Mouse (Mus musculus) urinary bladder, adult 2 months (tissue): ENCODE measurements around the gene Itpkc. TPM values are rescaled to one million over a fixed set of nuclear protein-coding genes. Genes with fewer than 3 reads are reported as not detected.
A peak's percentile ranks its signal among the peaks of the same experiment; 100 is the strongest.

Experiments used
- DNase-seq: peaks from one replicate; pipeline ENCODE4 v3.0.0; 2022; ENCODE audit warnings: low spot score
- polyA plus RNA-seq: library from polyadenylated mRNA; depleted of rRNA; stranded (reverse); fragments of >200 nt; gene quantifications from 2 replicates; pipeline ENCODE4 v1.2.3, GENCODE M21; 2012

Itpkc gene
- polyA plus RNA-seq, 1 experiment, result 9.9 TPM

GRCm38 (mm10) chr7:27237527-27237926 is 9.1 kb upstream of the Itpkc start:
- no peak for DNase-seq

- no peak for DNase-seq
These were observed 7.3 kb upstream of the Itpkc start for GRCm38 (mm10) chr7:27235726-27236125.

DNA sequence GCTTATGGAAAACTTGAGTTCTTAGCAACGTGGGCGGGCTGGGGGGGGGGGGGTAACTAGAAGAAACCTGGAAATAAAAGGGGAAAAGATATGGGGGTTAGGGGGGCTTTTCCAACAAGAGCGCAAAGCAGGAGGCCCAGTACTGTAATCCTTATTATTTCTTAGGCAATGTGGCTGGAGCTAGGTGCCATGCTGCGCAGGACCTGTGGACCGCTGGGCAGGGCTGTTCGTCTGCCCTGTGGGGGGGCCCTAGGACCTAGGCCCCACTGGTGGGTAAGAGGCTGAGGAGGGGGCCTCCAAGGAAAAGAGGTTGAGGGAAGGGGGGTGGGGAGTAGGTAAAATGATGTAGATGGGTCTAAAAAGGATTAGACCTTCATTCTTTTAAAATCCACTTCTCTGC is 4.8 kb upstream of the Itpkc start:
- no peak for DNase-seq

DNA sequence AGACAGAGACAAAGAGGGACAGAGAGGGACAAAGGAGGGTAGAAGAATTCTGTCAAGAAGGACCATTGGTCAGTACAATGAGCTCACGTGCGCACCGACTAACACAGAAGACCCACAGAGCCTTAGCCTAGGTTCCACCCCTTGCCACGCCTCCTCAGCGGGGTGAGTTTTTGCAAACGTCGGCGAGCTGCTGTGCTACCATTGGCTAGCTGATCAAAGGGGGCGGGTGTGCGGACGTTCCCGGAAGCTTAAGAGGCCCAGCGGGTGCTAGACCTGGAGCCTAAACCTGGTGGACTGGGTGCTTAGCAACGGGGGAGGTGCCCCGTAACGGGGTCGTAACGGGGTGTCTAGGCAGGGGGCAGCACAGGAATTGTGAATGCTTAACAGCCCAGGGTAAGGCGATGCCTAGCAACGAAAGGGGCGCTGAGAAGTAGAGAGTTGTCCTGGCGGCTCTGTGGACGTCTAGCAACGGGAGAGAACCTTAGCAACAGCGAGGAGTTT is 4.4 kb upstream of the Itpkc start, which contains the start of gene Coq8b:
Gene Coq8b (plus strand): TSS at position 243 of the 501 bp plus-strand sequence.
- DNase-seq, result peak; percentile 80

- DNase-seq, result no peak
These were observed 3.4 kb upstream of the Itpkc start for GRCm38 (mm10) chr7:27231693-27232331.

GRCm38 (mm10) chr7:27230781-27231180 is 2.3 kb upstream of the Itpkc start:
- DNase-seq, result no peak

- DNase-seq, result no peak
These were observed 404 bp upstream of the Itpkc start for GRCm38 (mm10) chr7:27228865-27229264.

DNA sequence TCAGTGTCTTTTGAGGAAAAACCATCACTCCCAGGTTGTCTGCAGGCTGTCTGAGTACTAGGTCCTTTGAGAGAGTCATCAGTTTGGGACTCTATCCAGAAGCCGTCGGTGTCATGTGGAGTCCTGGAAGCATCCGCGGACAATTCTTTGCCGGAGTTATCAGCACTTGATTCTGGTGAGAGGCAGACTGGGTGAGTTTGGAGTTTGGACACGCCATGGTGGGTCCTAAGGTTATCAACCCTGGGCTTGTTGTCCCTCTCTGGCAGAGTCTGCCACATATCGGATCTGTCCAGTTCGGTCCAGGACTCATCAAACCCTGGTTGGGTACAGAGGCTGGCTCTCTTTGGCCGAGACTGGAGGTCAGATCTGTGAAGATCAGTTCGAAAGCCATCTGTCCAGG is 785 bp downstream of the Itpkc start:
- DNase-seq, result no peak

- DNase-seq, result no peak
These were observed 1.2 kb downstream of the Itpkc start for GRCm38 (mm10) chr7:27227276-27227675.

- no peak for DNase-seq
These were observed 3.4 kb downstream of the Itpkc start for GRCm38 (mm10) chr7:27224877-27225575.

DNA sequence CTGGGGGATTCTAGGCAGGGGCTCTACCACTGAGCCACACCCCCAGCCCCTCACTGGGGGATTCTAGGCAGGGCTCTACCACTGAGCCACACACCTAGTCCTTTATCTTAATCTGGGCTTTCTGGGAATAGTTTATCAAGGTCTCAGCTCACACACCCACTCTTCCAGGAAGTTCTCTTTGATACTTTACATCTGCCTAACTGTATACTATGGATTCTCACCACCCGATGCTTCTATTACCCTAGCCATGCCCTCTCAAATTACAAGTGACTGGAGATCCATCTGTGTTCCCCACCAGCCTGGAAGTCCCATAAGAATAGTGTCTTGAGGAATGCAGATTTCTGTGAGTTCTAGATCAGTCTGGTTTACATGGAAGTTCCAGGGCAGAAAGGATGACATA is 5.9 kb downstream of the Itpkc start:
- DNase-seq, result no peak

- DNase-seq, result no peak
These were observed 6.5 kb downstream of the Itpkc start for GRCm38 (mm10) chr7:27221939-27222338.

GRCm38 (mm10) chr7:27219937-27220336 is 8.5 kb downstream of the Itpkc start:
- DNase-seq, result no peak

- DNase-seq, result no peak
These were observed 9.9 kb downstream of the Itpkc start for GRCm38 (mm10) chr7:27218586-27218985.

DNA sequence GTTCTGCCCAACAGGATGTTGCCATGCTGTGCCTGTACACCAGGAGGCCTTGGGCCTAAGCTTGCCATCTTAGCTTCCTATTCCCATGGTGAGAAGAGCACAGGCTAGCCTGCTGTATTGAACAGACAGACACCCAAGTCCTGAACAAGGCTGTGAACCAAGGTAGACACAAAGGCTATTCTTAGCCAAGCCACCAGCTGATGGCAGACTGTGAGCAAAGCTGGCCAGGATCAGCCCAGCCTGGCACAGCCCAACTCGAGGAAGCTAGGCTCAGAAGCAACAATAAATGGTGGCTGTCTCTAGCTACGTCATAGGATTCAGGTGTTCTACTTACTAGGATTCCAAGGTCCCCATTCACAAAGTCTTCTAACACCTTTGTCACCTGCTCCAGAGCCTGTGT is 15.8 kb downstream of the Itpkc start:
- DNase-seq, result no peak

- no peak for DNase-seq
These were observed 24.6 kb downstream of the Itpkc start for GRCm38 (mm10) chr7:27203730-27204449.

DNA sequence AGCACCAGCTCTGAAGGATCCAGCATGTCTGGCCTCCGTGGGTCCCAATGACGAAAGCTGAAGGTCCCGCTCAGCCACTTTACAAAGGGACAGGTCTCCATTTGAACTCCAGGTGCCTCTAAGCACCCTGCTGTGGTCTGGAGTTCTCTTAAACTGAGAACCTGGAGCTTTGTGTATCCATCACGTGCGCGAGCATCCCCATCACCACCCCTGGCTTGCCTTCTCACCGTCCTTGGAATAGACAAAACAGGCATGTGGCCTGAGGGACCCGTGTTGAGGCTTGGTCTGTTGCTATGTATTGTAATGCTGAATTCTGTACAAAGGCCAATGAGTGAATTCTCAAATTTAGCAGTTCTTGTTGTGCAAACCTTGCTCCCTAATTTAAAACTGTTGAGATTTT is 29.7 kb downstream of the Itpkc start:
- no peak for DNase-seq

- DNase-seq, result no peak
These were observed 30.1 kb downstream of the Itpkc start for GRCm38 (mm10) chr7:27198355-27198754.

- DNase-seq, result no peak
These were observed 30.8 kb downstream of the Itpkc start for GRCm38 (mm10) chr7:27197634-27198033.

GRCm38 (mm10) chr7:27197136-27197535 is 31.3 kb downstream of the Itpkc start:
- DNase-seq, result no peak

DNA sequence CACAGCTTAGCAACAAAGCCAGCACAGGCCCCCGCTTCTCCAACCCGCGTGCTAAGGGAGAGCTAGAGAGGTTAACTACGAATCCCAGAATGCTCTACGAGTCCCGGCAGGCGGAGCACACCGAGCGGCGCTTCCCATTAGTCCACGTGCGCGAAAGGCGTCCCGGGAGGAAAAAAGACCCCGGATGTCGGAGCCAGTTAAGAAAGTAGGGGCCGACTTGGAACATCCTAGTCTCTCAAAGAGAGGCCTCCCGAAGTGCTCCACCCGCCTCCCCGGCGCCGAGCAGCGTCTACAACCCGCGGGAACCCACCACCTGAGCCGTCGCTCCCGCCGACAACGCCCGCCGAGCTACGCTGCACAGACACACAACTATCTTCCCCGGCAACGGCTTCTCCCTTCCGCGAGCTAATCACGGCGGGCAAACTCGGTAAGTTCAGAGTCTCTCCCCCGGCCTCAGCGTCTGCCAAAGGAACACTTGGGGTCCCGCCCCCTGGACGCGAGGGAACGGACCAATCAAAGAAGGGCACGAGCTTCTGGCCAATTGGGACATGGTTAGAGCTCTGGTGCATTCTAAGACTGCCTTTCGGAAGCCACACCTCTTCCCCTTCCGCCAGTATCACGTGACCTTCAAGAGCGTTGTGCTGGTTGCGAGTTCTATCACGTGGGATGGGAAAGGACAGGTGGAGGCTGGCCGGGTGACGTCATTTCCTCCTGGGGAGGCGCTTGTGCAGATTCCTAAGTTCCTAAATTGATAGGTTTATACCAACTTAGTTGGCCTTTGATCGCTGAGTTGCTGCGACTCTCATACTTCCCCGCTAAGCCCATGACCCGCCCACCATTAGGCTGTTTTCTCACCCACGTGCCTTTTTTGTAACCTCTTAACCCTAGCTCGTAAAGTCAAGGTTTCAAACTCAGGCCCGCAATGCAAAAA is 32.5 kb downstream of the Itpkc start, which contains the start of the genes BC024978 and Snrpa:
Gene BC024978 (plus strand): TSS at position 101 of the 931 bp plus-strand sequence.
Gene Snrpa (minus strand): TSS at position 591 of the 931 bp plus-strand sequence.
- peak; percentile 84 for DNase-seq
